Mouse (Mus musculus): ENCODE data around the gene Cd59a. TPM values are rescaled to one million over a fixed set of nuclear protein-coding genes. Genes with fewer than 3 reads are reported as not detected.
A peak's percentile ranks its signal among the peaks of the same experiment; 100 is the strongest.
"Not testable (repeated sequence)": the region's sequence is repeated elsewhere in the genome, so short reads cannot be mapped to it uniquely, and the experiment has no call there.

Gene Cd59a
- polyA plus RNA-seq, 1 experiment = 3.8 TPM

DNA sequence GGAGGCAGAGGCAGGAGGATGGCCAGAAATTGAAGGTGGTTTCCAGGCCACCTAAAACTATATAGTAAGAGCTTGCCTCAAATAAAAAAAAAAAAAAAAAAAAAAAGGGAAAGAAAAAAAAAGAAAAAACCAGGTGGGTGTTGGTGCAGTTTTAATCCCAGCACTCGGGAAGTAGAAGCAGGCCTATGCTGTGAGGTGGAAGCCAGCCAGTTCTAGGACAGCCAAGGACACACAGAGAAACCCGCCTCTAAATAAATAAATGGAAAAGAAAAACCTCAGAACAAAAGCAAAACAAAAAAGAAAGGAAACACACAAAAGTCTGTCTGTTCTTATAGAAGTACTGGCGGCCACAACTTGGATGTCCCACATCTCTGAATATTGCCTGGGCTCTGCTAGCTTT lies 19.3 kb downstream of the Cd59a start:
- H3K27me3 ChIP-seq (ENCODE audit: control insufficient read depth, insufficient read depth, low read length) = no peaks in the 10 kb centered on the region
- H3K4me1 ChIP-seq (ENCODE audit: control insufficient read depth, insufficient read depth, insufficient read length, low read length) = no peaks in the 10 kb centered on the region
- H3K4me3 ChIP-seq (ENCODE audit: low read depth, low read length) = no peak overlapping the region
- no peak overlapping the region for H3K27ac ChIP-seq (ENCODE audit: insufficient read depth, low read depth, low read length)
- no peaks in the 10 kb centered on the region for H3K36me3 ChIP-seq (ENCODE audit: control insufficient read depth, insufficient read depth, low read length)
- 73% methylated on average over 3 of the region's 3 CpGs for WGBS
- TF ChIP-seq CTCF (IDR thresholded peaks at IDR 0.05; ENCODE audit: extremely low read depth, insufficient read length, insufficient replicate concordance, low read depth, low read length) = no peak
- no peak for TF ChIP-seq POLR2A (IDR thresholded peaks at IDR 0.05; ENCODE audit: low read depth, low read length)

DNA sequence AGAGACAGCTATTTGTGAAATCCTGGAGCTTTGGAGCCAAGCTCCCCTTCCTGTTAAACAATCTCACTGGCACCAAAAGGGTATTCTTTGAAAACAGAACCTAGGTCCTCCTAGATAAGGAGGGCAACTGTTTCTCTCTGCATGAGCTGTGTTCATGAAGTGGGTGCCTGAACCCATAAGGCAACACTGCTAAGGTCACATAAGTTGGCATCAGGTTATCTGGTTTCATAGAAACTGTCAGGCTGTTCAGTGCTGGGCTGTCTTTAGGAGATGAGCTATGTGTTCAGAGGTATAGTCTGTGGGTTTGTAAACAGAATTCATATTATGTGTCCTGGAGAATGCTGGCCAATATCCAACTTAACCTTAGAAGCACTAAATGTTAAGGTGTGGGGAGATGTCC lies 21.6 kb downstream of the Cd59a start:
- not testable (repeated sequence) for H3K4me1 ChIP-seq (ENCODE audit: control insufficient read depth, insufficient read depth, insufficient read length, low read length); H3K36me3 ChIP-seq (ENCODE audit: control insufficient read depth, insufficient read depth, low read length); H3K27me3 ChIP-seq (ENCODE audit: control insufficient read depth, insufficient read depth, low read length); H3K27ac ChIP-seq (ENCODE audit: insufficient read depth, low read depth, low read length); H3K4me3 ChIP-seq (ENCODE audit: low read depth, low read length)

DNA sequence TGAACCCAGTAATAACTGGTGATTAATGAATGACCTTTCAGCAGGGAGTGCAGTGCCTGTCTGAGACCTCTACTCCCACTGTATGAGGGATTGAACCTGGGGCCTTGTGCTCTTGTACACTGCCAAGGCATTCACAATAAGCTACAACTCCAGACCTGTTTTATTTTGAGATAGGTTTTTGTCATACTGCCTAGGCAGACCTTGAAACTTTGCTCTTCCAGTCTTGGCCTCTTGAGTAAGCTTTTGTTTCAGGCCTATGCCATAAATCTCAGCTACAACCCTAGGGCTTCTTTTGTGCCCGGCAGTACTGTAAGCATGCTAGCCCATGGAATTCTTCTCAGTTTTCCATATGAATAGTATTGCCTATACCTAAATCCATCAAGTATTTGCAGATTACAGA lies 23.5 kb downstream of the Cd59a start:
- no peak overlapping the region for H3K27ac ChIP-seq (ENCODE audit: insufficient read depth, low read depth, low read length)
- H3K4me3 ChIP-seq (ENCODE audit: low read depth, low read length) = no peak overlapping the region
- peaks cover 6% of the 10 kb centered on the region; the same call in 1 of the 2 replicates for H3K27me3 ChIP-seq (ENCODE audit: control insufficient read depth, insufficient read depth, low read length)
- no peak for TF ChIP-seq POLR2A (IDR thresholded peaks at IDR 0.05; ENCODE audit: low read depth, low read length)
- no peak for TF ChIP-seq CTCF (IDR thresholded peaks at IDR 0.05; ENCODE audit: extremely low read depth, insufficient read length, insufficient replicate concordance, low read depth, low read length)
- peaks cover 3% of the 10 kb centered on the region for H3K4me1 ChIP-seq (ENCODE audit: control insufficient read depth, insufficient read depth, insufficient read length, low read length)
- WGBS = 79% methylated on average over 1 of the region's 1 CpGs
- no peaks in the 10 kb centered on the region for H3K36me3 ChIP-seq (ENCODE audit: control insufficient read depth, insufficient read depth, low read length)

DNA sequence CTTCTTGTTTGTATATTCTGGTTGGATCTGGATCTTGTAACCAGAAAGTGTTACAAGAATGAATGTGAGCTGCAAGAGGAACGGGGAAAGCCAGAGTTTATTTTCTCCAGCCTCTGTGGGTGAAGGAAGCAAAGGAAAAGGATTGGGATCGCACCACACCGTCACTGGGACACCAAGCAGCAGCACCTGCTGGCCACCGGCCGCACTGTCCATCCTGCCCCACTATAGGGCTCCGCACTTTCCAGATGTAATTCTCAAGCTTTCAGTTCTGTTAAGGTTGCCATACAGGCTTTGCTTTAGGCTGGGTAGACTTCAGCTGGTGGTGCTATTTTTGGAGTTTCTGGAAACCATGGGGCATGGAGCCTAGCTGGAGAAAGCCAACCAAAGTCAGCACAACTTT lies 24.7 kb downstream of the Cd59a start:
- H3K36me3 ChIP-seq (ENCODE audit: control insufficient read depth, insufficient read depth, low read length) = no peaks in the 10 kb centered on the region
- H3K4me1 ChIP-seq (ENCODE audit: control insufficient read depth, insufficient read depth, insufficient read length, low read length) = peaks cover 3% of the 10 kb centered on the region
- no peak for TF ChIP-seq POLR2A (IDR thresholded peaks at IDR 0.05; ENCODE audit: low read depth, low read length)
- no peak for TF ChIP-seq CTCF (IDR thresholded peaks at IDR 0.05; ENCODE audit: extremely low read depth, insufficient read length, insufficient replicate concordance, low read depth, low read length)
- 74% methylated on average over 6 of the region's 6 CpGs for WGBS
- no peak overlapping the region for H3K4me3 ChIP-seq (ENCODE audit: low read depth, low read length)
- H3K27ac ChIP-seq (ENCODE audit: insufficient read depth, low read depth, low read length) = 0 out of 2 replicates have a peak overlapping the region, but pooled peaks have one; percentile 8
- H3K27me3 ChIP-seq (ENCODE audit: control insufficient read depth, insufficient read depth, low read length) = peaks cover 6% of the 10 kb centered on the region; the same call in 1 of the 2 replicates

DNA sequence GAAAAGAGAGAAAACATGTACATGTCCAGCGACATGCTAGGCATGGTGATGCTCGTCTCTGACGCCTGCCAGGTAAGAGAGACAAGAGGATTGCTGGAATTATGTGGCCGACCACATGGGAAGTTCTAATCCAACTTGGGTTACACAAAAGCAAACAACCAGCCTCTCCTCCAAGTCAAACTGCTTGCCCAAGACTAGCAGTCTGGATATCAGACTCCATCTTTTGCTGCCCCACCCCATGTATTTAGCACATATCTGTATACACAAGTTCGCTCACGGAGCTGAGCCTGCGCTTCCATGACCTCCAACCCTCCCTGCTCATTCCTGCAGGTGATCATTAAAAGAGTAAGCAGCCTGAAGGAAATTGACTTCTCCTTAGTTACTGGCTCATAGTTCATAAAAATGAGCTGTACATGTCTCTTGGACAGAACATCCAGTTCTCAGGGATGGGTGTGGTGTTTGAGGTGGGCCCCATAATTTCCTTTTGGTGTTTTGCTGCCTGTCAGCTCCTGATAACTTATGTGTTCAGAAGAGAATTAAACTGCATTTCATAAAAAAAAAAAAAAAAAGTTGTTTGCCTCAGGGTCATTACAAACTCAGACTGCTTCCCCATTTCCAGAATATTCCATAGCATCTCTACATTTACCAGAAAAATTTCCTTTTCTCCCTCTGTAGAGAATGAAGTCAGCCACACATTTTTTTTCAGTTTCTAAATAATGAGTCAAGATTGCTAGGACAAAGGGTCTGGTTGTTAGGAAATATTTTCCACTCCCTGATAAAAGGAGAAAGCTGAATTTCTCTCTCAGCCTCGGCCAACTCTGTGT lies 26.3 kb downstream of the Cd59a start:
- Histone ChIP-seq H3K27ac (ENCODE audit: insufficient read depth, low read depth, low read length) (no peak overlapping the region), H3K4me3 (ENCODE audit: low read depth, low read length) (peak overlapping the region; percentile 80), H3K27me3 (ENCODE audit: control insufficient read depth, insufficient read depth, low read length) (peaks cover 10% of the 10 kb centered on the region), H3K36me3 (ENCODE audit: control insufficient read depth, insufficient read depth, low read length) (no peaks in the 10 kb centered on the region), H3K4me1 (ENCODE audit: control insufficient read depth, insufficient read depth, insufficient read length, low read length) (peaks cover 3% of the 10 kb centered on the region)
- TF ChIP-seq CTCF (IDR thresholded peaks at IDR 0.05; ENCODE audit: extremely low read depth, insufficient read length, insufficient replicate concordance, low read depth, low read length) (no peak), POLR2A (IDR thresholded peaks at IDR 0.05; ENCODE audit: low read depth, low read length) (no peak)
- 54% methylated on average over 8 of the region's 8 CpGs for WGBS

DNA sequence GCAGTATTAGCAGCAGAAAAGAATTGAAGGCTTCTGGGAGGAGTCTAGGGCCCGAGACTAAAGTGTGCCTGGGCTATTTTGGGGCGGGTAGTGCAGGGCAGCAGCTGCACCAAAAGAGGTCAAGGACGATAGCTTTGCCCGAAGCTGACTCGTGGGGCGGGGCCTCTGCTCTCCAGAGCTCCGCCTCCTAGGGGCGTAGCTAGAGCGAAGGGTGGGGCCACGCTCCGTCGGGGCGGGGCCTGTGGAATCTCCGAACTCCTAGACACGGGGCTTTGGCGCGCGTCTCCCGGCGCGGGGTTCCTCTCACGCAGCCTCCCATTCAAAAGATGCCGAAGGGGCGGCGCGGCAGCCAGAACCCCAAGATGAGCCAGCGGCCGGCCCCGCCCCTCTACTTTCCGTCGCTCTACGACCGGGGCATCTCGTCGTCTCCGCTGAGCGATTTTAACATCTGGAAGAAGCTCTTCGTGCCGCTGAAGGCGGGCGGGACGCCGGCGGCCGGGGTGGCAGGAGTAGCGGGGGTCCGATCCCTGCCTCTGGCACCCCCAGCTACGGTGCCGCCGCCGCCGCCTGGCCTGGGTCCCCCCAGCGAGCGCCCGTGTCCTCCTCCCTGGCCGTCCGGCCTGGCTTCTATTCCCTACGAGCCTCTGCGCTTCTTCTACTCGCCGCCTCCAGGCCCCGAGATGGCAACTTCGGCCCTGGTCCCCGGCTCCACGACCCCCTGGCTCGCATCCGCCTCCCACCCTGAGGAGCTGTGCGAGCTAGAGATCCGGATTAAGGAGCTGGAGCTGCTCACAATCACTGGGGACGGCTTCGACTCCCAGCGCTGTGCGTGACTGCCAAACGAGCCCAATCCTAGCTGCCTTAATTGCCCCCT lies 27.1 kb downstream of the Cd59a start, which contains the start of gene A930018P22Rik:
Gene A930018P22Rik (plus strand): TSS at position 265 of the 874 bp plus-strand sequence.
- Histone ChIP-seq H3K27ac (ENCODE audit: insufficient read depth, low read depth, low read length) (no peak within 1 kb of the TSS), H3K4me3 (ENCODE audit: low read depth, low read length) (peak within 1 kb of the TSS; percentile 80), H3K4me1 (ENCODE audit: control insufficient read depth, insufficient read depth, insufficient read length, low read length) (peaks cover 3% of the 10 kb centered on the region), H3K36me3 (ENCODE audit: control insufficient read depth, insufficient read depth, low read length) (no peaks in the 10 kb centered on the region), H3K27me3 (ENCODE audit: control insufficient read depth, insufficient read depth, low read length) (peaks cover 10% of the 10 kb centered on the region)
- TF ChIP-seq POLR2A (IDR thresholded peaks at IDR 0.05; ENCODE audit: low read depth, low read length) (no peak), CTCF (IDR thresholded peaks at IDR 0.05; ENCODE audit: extremely low read depth, insufficient read length, insufficient replicate concordance, low read depth, low read length) (no peak)
- WGBS = 1% methylated on average over 74 of the region's 74 CpGs

DNA sequence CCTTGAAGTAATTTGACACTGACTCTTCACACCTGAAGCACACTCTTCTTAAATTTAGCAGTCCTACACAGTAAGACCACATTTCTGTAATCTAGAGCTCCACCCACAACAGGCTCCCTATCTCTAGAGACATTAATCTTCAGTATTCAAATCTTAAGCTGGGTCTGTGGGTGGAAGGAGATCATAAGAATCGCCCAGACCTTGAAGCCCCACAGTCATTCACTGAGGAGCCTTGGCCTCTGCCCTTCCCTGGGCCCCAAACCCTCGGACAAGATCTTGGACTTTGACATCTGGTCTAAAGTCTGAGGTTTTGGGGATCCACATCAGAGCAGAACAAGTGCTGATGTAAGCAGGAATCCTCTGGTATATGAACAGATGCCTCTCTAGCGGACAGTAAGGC lies 27.9 kb downstream of the Cd59a start:
- Histone ChIP-seq H3K4me3 (ENCODE audit: low read depth, low read length) (no peak overlapping the region), H3K27ac (ENCODE audit: insufficient read depth, low read depth, low read length) (no peak overlapping the region)

More for the DNA sequence above, 27.9 kb downstream of the Cd59a start:
- 51% methylated on average over 3 of the region's 3 CpGs for WGBS
- H3K4me1 ChIP-seq (ENCODE audit: control insufficient read depth, insufficient read depth, insufficient read length, low read length) = peaks cover 3% of the 10 kb centered on the region
- no peaks in the 10 kb centered on the region for H3K36me3 ChIP-seq (ENCODE audit: control insufficient read depth, insufficient read depth, low read length)
- TF ChIP-seq POLR2A (IDR thresholded peaks at IDR 0.05; ENCODE audit: low read depth, low read length) = no peak
- peaks cover 10% of the 10 kb centered on the region for H3K27me3 ChIP-seq (ENCODE audit: control insufficient read depth, insufficient read depth, low read length)
